Mouse (Mus musculus): ENCODE results near the gene 1700109H08Rik.

DNA sequence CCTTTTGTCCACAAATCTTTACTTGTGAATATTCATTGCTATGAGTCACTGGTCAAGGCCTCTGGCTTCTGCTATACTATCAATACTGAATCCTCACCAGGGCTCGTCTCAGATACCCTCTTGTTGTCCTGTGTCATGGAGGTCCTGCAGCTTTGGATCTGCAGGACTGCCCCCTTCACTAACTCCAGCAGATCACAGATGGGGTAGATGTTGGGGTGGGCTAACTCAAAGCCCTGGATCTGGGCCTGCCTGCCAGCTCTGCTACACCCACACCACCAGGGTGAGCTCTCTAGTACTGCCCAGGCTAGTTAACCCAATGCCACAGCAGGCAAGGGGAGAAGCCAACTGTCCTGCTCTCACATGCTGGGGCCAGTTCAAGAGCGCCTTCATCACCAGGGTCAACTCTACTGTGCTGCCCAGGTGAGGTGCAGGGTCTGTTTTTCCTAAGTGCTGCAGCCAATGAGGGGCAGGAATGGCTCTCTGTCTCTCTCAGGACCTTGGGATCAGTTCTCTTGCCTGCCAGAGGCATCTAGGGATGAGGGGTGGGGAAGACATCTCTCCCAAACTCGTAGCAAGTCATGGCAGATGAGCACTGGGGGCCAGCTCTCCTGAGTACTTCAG is 34.7 kb upstream of the 1700109H08Rik start:
- TF ChIP-seq MYOG (IDR thresholded peaks at IDR 0.05; ENCODE audit: control insufficient read depth in 1 of 3, insufficient read depth in 1 of 3, insufficient read length in 2 of 3, low read depth in 2 of 3) (no peak), POLR2A (IDR thresholded peaks at IDR 0.05; ENCODE audit: insufficient read length, low read depth) (no peak), MAX (IDR thresholded peaks at IDR 0.05; ENCODE audit: low read depth) (no peak)

Data from myocyte (in vitro differentiated cells).